Mouse (Mus musculus): ENCODE measurements at regions not wholly inside any gene's neighbourhood (a gene's known extent, or its start where the extent isn't known, plus 50 kb on each side); places are given as distances from the start of the nearest gene placed in this dataset.

DNA sequence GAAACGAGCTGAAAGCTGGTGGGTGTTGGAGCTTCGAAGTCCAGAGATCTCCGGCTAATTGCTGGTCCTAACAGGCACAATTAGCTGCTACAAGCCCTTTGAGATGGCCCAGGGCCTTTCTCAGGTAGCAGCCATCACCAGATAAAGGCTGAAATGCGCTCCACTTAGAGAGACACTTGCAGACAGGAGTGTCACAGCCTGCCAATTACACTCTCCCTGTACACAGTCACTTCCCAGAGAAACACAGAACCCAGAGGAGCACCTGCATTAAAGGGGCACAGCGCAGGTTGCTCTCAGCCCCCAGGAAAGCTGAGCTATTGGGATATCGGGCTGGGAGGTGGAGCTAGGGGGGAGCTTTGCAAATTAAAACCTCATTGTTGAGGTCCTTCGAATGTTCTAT lies 380.2 kb downstream of the Tshz3 start:
- intact Hi-C loops (cut with DNase I) = no loop called here
- no peak for DNase-seq

DNA sequence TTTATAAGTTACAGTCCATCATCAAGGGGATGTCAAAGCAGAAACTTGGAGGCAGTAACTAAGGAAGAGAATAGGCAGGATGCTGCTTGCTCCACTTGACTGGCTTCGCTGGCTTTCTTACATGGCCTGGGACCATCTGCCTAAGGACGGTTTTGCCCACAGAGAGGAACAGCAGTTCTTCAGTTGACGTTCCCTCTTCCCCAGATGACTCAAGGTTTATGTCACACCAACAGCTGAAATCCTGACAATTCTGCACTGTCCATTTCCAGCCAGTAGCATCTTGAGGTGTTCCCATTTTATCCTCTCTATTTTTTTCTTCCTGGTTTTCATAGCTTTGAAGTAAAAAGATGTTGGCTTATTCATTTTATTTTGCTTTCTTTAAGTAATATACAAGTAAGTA lies 391.8 kb downstream of the Tshz3 start:
- no peak for DNase-seq
- intact Hi-C loops (cut with DNase I) = no loop called here

DNA sequence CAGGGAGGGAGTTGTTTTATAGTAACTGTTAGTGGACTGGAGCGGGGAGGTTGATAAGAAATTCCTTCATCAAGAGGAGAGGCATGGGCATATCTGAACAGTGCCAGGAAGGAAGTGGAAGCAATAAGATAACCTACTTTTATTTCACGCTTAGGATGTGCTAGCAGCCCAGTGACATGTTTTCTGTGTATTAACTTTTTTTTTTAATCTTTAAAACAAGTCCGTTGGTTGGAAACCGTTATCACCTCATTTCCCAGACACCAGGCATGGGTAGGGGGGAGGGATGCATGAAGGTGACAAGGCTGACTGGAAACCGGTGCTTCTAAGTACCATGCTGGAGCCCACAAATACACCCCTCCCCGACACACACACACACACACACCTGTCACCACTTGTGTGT lies 394.7 kb downstream of the Tshz3 start:
- intact Hi-C loops (cut with DNase I) = no loop called here
- DNase-seq = no peak

DNA sequence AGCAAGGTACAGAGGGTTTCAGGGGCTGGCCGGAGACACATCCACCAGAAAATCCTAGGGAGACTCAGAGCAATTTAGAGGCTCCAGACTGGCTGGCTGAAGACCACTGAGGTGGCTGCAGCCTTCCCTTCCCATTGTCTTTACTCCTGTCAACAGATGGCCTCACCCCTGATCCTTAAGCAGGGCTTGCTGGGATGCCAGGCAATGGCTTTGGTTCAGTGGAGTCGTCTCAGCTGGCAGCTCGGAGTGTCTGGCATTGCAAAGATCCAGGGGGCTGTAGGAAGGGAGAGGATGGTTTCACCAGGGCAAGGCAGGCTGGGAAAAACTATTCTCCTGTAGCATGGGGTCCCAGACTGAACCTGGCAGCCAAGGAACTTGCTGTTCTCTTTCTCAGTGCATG lies 395.8 kb downstream of the Tshz3 start:
- intact Hi-C loops (cut with DNase I) = no loop called here
- no peak for DNase-seq

DNA sequence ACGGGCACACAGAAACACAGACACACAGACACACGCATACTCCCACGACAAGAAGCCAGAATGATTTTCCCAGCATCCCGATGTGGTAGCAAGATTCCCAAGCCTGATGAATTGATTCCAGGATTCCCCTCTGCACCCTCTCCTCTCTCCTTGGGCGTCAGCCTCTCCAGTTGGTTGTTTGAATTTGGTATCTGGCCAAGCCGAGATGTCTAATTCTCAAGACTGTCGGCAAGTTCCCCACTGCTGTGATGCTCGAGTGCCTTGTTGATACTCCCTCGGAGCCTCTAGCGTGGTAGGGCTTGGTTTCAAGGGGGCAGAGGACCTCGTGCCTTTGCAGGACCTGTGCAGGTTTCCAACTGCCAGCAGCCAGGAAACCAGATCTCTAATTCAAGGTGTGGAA lies 397.9 kb downstream of the Tshz3 start:
- intact Hi-C loops (cut with DNase I) = no loop called here
- DNase-seq = no peak

DNA sequence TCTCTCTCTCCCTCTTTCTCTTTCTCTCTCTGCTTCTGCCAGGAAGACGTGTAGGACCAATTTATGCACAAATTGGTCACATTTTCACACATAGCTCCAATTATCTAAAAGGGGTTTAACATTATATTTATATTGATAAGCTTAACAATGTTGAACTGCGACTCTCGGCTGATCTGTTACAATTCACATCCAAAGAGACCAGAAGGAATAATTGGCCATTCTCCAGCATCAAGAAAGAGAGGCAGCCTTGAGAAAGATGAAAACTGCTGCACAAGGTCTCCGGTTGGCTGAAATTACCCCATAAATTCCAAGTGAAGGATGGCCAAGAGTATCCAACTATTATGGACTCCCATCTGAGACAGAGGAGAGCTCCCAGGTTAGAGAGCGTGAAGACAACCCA lies 398.4 kb downstream of the Tshz3 start:
- intact Hi-C loops (cut with DNase I) = no loop called here
- DNase-seq = no peak

DNA sequence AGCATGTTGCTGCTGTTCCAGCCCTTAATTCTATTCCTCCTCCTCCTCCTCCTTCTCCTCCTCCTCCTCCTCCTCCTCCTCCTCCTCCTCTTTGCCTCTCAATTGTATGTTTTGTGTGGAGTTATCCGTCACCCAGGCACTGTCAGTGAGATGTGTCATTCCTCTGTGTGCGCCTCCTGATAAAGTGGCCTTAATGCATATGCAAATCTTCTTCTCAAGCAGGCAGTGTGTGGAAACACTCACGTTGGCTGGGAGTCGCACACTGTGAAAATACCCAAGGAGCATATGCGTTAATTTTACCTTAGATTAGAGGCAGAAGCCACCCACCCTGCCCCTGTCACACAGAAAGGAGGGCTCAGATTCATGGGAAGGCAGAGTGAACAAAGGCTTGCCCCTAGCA lies 401.0 kb downstream of the Tshz3 start:
- DNase-seq = no peak
- intact Hi-C loops (cut with DNase I) = no loop called here

DNA sequence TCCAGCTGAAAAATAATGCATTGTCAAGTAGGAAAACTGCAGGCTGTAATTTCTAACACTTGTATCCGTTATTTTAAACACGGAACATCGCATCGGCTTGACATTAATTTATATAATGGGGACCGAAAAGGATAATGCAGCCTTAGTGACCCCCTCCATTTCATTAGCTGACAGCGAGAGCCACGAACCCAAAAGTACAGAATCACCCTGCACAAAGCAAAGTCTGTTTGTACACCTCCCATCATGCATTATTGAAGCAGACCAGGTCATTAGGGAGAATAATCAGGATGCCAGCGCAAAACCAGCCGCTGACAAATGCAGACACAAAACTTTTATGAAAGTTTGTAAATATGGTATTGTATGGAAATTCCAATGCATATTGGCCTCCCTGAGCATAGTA lies 406.8 kb downstream of the Tshz3 start:
- intact Hi-C loops (cut with DNase I) = no loop called here
- no peak for DNase-seq

DNA sequence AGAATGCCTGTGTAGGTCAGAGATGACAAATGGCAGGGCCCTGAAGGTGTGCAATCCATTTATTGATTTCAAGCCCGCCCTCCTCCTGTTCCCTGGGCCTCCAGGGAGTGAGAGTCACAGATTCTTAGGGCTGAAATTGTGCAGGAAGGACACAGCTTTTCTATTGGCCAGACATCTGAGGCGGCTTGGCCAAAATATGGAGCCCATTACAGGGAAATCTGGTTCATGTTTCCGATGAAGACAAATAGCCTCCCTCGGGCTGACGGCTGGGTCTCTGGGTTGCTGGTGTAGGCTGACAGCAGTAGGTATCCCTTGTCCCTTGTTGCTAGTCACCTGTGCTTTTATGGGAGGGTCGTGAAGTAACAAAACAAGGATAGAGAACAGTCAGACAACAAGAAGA lies 413.2 kb downstream of the Tshz3 start:
- DNase-seq = no peak
- intact Hi-C loops (cut with DNase I) = no loop called here

DNA sequence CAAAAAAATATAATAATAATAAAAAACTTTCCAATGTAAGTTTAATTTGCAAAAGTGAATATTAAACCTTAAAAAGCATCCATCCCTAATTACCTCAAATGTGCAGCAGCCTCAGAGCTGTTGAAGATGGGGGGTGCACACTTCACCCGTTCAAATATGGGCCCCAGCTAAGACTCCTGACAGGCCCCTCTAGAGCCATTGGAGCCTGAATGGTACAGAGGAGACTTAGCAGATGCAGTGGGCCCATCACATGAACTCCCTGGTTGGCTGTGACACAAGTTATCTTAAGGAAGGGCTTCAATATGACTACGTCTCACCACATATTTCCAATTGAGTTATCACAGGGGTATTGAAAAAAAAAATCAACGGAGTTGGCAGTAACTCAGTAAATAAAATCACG lies 422.9 kb downstream of the Tshz3 start:
- no peak for DNase-seq
- intact Hi-C loops (cut with DNase I) = no loop called here

DNA sequence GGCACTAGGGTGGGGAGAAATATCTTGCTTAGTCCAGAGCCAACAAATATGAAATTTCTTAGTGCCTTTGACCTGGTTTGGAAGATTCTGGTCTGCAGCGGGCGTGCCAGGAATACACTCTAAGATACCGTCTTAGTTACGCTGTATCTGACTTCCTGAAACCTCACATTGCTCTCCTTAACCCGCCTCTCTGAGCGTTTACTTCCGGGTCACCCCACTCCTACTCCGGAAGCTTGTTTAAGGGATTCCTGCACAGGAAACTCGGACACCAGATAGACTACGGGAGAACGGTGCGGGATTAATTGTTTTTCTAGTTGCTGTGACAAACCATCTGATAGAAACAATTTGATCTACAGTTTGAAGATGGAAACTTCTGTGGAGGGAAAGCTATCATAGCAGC lies 442.3 kb downstream of the Tshz3 start:
- no peak for DNase-seq
- intact Hi-C loops (cut with DNase I) = no loop called here

DNA sequence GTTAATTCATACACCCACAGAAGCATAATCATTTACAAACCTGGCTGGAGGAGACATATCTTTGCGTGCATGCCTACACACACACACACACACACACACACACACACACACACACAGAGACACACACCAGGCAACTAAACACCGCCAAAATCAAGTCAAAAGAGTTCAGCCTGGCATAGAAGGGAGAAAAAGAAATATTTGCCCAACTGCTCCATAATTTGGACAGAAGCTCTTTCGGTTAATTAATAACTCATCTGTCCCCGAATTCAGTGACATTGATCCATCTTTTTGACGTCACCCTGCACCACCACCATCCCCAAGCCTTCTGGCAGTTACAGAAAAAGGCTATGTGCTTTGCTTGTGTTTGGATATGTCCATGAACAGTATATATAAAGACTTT lies 444.9 kb downstream of the Tshz3 start:
- intact Hi-C loops (cut with DNase I) = no loop called here
- no peak for DNase-seq

DNA sequence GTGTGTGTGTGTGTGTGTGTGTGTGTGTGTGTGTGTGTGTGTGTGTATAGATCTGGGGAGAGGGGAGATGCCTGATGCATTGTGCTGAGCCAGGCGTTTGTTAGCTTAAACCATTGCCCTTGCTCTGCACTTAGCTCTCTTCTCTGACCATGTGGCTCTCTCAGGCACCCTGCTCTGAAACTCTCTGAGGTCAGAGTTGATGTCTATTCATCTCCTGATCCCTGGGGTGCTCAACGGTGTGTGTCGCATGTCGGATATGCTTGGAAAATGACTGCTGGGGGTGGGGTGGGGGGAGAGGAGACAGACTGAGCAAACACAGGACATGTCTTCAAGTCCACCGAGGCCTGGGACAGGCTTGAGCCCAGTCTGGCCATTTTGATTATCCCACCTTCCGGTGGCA lies 446.4 kb downstream of the Tshz3 start:
- no peak for DNase-seq
- intact Hi-C loops (cut with DNase I) = no loop called here

DNA sequence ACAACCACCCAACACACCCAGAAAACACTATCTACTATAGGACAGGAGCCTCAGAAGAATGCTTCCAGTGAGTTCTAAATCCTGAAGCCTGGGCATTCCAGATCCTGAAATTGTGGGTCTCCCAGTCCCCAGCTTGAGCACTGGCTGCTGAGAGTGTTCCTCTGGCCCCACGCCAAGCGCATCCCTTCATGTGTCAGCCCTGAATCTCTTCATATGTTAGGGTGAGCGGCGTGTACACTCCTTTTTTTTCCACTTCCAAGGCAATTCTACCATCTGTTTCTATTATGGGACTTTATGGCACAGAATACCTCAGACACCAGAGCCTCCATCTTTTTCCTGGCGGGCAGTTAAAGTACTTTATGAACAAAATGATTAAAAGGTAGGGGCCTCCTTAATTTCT lies 451.8 kb downstream of the Tshz3 start:
- no peak for DNase-seq
- intact Hi-C loops (cut with DNase I) = no loop called here

DNA sequence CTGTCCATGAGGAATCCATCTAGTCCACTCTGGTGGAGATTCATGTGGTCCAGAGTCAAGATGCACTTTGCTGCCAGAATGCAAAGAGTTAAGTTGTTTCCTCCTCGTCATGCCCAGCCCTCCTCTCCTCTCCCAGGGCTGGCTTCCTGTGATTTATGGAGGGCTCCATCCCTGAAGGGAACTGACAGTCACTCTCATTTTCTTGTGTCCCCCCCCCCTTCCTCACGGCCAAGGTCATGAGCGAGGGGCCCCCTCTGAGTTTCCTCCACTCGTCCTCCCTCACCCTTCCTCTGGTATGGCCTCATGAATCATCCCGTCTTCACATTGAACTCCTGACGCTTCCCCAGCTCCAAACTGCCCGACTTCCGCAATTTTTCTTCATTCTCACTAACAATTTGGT lies 461.9 kb downstream of the Tshz3 start:
- intact Hi-C loops (cut with DNase I) = no loop called here
- DNase-seq = no peak

DNA sequence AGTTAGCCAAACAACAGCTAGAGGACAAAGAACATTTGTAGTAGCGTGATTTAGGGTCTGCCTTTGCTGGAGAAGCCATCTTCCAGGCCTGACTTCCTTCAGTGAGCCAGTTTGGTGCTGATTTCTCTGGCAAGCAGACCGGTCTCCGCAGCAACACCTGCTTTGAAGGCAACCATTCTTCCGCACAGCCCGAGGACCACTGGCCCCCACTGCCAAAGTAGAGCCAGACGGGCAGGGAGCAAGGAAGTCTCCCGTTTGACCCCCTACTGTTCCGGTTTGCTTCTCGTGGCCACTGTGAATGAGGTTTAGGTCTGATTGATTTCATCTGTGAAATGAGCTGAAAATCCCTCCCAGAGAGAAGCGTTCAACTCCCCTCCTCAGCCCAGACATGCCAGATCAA lies 471.0 kb downstream of the Tshz3 start:
- intact Hi-C loops (cut with DNase I) = no loop called here
- DNase-seq = no peak

DNA sequence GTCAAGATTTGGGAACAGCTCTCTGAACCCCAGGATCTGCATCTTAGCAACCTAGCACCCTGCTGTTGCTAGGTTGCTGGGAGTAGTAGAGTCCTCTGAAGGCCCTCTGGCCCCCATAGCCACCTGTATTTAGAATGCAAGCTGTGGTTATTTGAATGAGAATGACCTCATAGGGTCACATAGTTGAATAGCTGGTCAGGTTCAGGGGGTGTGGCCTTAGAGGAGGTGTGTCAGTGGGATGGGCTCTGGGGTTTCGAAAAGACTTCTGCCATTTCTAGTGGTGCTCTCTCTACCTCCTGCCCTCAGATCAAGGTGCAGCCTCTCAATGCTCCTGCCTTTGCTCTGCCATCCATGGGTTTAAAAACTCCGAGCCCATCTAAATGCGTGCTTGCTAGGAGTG lies 477.8 kb downstream of the Tshz3 start:
- intact Hi-C loops (cut with DNase I) = no loop called here
- DNase-seq = no peak

DNA sequence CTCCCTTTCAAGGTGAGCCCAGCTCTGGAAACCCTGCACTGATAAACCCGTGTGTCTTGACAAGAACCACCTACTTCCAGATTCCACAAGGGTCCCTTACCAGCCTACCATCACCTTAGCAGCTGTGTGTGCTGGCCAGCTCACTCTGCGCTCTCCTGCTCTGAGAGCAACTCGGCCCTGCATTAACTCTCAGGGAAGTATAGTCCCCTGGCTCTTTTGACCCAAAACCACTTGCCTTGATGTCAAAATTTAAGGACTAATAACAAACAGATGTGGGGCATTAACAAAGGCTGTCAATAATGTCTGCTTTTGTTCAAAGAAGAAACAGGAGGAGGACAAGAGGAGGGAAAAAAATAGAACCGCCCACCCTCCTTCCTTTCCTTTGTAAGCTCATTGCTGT lies 480.3 kb downstream of the Tshz3 start:
- DNase-seq = no peak
- intact Hi-C loops (cut with DNase I) = no loop called here

DNA sequence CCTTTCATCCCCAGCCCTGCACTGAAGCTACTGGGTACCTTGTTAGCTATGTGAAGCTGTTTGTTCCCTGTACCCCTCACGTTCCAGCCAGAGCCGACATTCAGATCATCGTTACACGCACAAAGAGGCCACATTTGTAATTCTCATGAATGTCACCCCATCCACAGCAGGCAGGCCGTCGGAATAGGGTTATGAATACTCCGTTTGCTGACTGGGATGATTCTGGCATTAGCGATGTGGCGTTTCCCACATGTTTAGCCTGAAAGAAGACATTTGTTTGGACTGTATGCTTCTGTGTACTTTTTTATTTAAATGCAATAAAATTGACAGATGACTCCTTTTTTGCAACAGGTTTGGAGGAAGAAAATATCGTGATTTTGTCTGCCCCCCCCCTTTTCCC lies 482.0 kb downstream of the Tshz3 start:
- intact Hi-C loops (cut with DNase I) = no loop called here
- DNase-seq = no peak

DNA sequence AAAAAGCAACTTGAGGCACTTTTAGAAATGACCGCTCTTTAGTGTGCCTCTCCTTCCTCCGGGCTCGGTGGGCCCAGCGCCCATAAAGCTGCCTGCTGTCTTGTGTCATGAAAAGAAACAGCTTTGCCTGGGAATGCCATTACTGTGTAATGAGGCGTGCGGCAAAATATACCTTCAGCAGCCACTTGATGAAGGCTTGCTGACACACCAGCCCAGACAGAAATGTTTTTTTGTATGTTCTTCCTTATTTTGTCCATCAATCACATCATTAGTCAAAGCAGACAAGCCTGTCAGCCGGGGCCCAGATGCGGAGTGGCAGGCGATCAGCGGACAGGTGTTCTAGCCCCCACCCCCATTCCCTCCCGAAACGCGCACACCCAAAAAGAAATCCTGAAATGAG lies 482.5 kb downstream of the Tshz3 start:
- no peak for DNase-seq
- intact Hi-C loops (cut with DNase I) = no loop called here

DNA sequence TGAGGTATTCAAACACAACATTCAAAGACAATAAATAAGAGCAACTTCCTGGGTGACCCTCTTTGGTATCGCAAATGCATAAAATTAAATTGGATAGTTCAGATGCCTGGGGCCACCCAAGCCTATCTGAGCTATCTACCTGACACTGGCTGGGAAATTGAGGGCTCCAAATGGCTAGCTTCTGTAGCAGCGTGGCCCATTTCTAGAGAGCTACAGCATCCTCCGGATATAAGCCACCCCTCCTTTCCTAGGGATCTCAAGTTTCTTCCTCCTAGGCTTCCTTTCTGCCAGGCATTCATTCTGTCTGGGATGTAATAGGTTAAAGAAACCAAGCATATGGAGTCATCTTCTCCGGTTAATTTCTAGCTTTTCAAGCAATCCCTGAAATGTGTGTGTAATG lies 483.2 kb downstream of the Tshz3 start:
- intact Hi-C loops (cut with DNase I) = no loop called here
- no peak for DNase-seq

DNA sequence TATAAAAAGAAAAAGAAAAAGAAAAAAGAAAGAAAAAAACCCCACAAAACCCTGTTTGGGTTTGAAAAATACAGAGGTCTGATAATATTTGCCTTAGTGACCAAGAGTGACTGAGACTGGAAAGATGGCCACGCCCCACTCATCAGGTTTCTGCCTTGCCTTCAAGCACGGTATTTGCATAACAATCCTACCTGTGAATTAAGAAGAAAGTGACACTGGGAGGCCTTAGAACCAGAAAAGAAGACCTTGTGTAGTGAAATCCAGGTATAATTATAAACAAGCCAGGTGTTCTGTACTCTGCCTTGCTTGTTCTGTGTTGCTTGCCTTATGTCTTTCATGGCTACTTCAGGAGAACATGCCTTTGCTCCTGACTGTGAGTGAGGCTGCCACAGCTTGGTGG lies 494.6 kb downstream of the Tshz3 start:
- intact Hi-C loops (cut with DNase I) = no loop called here
- no peak for DNase-seq

DNA sequence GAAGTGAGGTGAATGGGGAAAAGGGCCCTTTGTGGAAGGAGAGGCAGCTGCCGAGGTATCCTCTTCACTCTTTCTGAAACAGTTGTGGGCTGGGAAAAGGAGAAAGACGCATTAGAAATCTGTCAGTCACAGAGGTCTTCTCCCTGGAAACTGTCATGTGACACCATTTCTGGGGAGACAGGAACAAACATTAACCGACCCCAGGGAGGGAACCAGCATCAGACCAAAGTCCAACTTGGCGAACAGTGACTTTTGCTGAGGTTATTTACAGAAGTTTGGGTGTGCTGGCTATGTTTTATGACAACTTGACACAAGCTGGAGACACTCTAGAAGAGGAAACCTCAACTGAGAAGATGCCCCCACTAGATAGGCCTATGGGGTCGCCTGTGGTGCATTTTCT lies 506.9 kb downstream of the Tshz3 start:
- DNase-seq = no peak
- intact Hi-C loops (cut with DNase I) = no loop called here

DNA sequence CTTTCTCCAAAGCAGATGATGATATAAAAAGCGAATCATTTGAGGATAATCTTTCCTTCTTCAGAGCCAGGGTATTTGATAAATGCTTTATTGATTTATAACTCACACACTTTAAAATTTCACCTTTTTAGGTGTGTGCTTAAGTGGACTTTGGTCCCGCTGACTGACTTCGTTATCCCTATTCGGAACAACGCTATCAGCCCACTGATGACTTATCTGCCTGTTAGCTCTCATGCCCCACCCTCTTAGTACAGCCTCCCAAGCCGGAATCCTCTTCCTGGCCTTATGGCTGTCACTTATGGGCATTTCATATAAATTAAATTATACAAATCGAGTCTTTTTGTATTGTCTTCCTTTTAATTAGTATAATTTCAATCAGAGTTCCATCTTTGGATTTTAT lies 510.4 kb downstream of the Tshz3 start:
- intact Hi-C loops (cut with DNase I) = no loop called here

More for the DNA sequence above, 510.4 kb downstream of the Tshz3 start:
- DNase-seq = no peak

All from gastrocnemius, postnatal 36 days (tissue).